Mouse (Mus musculus): Measurements from ENCODE around the gene Psph.
"Not testable (repeated sequence)": the region's sequence is repeated elsewhere in the genome, so short reads cannot be mapped to it uniquely, and the experiment has no call there.

Psph gene

DNA sequence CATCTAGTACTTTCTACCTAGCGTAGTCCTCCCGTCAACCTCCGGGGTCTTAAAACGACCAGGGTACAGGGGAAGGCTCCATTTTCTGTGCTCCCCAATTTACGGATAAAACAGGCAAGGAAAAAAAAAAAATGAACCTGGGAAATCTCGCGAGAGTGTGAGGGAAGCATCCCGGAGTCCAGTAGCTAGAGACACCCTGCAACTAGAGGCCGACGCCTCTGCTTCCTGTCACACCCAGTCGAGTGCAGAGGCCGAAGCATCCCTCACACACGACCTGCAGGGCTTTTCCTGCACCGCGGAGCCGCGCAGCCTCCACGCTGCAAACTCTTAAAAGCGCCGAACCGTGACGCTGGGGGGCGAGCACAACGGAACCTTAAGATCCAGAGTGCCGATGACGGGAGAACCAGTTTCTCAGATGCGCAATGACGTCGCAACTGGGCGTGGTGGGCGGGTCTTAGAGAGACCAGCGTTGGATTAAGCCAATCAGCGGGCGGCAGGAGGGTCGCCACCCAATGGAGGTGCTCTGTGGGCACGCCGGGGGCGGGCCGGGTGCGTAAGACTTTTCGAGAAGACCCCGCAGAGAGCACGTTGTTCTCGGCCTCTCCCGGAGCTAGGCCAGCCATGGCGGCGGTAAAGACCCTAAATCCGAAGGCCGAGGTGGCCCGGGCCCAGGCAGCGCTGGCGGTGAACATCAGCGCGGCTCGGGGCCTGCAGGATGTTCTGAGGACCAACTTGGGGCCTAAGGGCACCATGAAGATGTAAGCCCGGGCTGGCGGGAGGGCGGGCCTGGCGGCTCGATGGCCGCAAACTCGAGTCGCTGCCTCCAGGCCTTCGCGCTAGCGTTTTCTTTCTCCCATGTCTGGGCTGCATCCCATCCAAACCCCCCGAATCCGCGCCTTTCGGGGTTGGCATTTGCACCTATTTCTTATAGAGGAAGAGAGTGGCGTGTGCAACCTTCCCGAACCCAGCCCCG, at the start of gene Psph:
Gene Psph, minus strand, starts transcription at position 632 of the 973 bp plus-strand sequence.
- DNase-seq (ENCODE audit: low read depth) = peak; percentile 93

- not testable (repeated sequence) for DNase-seq (ENCODE audit: low read depth)
These were observed 3.3 kb upstream of the Psph start for GRCm38 (mm10) chr5:129790591-129790990.

- DNase-seq (ENCODE audit: low read depth) = no peak
These were observed 757 bp upstream of the Psph start for GRCm38 (mm10) chr5:129787818-129788593.

DNA sequence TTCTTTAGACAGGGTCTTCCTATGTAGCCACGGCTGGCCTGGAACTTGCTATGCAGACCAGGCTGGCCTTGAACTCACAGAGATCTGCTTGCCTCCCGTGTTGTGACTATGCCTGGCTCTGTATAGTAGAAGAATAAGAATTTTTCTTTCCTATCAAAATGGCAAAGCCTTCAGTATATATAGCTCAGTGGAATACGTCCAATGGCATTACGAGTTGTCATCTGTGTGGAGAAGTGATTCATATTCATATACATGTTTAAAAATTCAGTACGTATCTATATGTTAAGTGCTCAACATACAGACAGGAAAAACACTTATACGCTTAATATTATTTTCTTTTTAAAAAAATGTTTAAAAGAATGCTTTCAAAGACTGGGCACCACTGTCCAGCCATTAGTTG, 1.1 kb downstream of the Psph start:
- no peak for DNase-seq (ENCODE audit: low read depth)

- no peak for DNase-seq (ENCODE audit: low read depth)
These were observed 1.9 kb downstream of the Psph start for GRCm38 (mm10) chr5:129785235-129785870.

DNA sequence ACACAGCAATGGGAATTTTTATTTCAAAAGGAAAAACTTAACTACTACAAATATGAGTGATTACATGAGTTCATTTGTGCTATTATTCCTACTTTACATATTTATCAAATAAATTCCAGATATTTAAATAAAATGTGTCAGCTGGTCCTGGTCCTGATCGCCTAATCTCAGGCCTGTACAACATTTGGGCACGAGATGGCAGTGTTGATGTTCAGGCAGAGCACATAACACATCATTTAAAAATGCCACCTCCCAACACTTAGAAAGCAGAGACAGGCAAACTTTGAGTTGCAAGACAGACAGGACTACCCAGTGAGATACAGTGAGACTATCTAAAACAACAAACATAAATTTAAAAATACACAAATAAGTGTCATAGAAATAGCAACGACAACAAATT, 5.0 kb downstream of the Psph start:
- DNase-seq (ENCODE audit: low read depth) = peak; percentile 48

DNA sequence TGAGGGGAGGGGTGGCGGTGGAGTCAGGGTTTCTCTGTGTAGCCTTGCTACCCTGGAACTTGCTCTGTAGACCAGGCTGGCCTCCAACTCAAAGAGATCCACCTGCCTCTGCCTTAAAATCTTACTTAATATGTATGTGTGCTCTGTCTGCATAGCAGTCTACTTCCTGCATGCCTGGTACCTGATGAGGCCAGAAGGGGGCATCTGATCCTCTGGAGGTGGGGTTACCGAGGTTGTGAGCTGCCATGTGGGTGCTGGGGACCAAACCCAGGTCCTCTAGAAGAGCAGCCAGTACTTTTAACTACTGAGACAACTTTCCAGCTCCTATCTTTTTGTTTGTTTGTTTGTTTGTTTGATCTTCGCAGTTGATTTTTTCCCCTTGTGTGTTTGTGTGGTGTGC, 7.1 kb downstream of the Psph start:
- no peak for DNase-seq (ENCODE audit: low read depth)

DNA sequence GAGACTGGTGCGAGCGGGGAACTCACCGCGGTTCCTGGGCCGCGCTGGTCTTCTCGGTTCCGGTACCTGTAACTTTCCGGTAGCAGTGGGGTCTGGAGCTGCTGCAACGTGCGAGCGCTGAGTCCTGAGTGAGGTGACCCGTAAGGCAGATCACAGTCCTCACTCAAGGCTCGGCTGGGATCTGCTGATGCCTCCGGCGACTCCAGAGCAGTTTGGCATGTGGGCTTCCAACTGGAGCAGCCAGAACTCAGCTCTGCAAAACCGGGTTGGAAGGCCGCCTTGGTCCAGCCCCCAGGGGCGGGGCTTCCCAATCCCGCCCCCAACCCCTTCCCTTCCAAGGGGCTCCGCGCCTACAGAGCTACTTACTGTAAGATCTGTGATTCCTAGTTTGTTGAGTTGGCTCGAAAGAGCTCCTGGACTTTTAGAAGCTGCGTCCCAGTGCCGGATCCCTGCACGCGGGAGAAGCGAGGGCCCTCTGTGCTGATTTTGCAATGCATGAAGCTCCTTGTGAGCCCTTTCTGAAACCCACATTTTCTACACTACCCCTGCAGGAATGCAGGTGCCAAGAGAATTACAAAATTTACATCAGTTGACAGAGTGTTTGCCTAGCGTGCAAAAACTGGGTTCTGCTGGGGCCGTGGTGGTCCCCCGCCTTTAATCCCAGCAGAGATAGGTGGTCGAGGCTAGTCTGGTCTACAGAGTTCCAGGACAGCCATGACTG, 8.1 kb downstream of the Psph start:
- peak; percentile 59 for DNase-seq (ENCODE audit: low read depth)

- DNase-seq (ENCODE audit: low read depth) = no peak
These were observed 8.8 kb downstream of the Psph start for GRCm38 (mm10) chr5:129778348-129778995.

DNA sequence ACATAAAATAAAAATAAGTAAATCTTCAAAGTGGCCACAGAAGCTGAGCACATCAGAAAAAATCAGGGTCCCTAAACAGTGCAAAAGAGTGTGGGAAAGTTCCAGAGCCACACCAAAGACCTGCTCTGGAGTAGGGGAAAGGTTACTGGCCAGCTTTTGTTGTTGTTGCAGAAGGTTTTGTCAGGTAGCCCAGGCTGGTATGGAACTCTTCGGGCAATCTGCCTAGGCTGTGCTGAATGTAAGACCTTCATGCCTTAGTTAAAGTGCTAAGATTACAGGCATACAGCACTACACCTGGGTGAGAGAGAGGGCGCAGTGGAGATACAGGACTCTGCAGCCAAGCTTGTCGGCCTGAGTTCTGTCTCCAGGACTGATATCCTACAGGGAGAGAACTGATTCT, 12.6 kb downstream of the Psph start:
- no peak for DNase-seq (ENCODE audit: low read depth)

GRCm38 (mm10) chr5:129773330-129773729, 13.9 kb downstream of the Psph start:
- not testable (repeated sequence) for DNase-seq (ENCODE audit: low read depth)

- DNase-seq (ENCODE audit: low read depth) = no peak
These were observed 14.8 kb downstream of the Psph start for GRCm38 (mm10) chr5:129772433-129772832.

- no peak for DNase-seq (ENCODE audit: low read depth)
These were observed 16.6 kb downstream of the Psph start for GRCm38 (mm10) chr5:129770443-129771355.

DNA sequence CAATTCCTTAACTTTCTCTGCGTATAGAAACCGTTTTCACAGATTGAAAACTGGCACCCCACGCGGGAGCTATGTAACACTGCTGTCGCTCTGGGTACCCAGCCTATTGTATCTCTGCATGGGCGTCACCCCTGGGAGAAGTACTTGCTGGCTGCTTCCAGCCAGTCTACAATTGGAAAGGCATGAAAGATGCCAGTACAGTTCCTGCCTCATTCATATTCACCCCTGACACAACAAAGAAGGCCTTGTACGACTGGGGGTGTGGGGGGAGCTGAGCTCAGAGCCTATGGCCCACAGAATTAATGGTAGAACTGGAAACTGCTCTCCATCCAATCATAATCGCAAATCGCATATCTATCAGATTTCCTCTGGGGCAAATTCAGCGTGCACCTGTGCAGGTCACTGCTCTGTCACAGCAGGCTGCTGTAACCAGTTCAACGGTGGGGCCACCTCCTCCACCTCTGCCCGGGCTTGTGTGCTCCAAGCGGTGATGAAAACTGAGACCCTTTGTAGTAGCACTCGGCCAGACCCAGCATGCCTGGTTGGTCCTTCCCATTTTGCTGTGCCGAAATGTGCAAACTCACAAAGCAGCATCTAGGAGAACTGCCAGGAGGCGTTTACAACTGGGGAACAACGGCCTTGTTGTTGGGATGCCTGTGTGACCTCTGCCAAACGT, 25.2 kb downstream of the Psph start:
- peak; percentile 42 for DNase-seq (ENCODE audit: low read depth)

- DNase-seq (ENCODE audit: low read depth) = no peak
These were observed 27.2 kb downstream of the Psph start for GRCm38 (mm10) chr5:129759929-129760480.

DNA sequence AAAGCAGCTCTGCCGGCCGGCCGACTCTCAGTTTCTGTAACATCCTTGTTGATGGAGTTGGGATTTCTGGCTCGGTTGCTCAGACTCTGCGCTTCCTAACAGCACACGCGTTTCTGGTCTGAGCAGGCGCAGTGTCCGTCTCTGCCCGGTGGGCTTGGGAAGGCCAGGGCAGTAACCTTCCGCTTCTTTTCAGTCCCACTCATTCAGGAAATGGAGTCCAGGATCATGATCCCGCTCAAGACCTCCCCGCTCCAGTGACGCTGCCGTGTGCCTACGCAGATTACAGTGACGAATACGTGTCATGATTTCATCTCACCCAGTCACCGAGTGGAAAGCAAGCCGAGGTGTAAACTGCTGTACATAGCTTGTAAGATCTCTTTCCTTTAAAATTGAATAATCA, 30.4 kb downstream of the Psph start:
- DNase-seq (ENCODE audit: low read depth) = no peak

DNA sequence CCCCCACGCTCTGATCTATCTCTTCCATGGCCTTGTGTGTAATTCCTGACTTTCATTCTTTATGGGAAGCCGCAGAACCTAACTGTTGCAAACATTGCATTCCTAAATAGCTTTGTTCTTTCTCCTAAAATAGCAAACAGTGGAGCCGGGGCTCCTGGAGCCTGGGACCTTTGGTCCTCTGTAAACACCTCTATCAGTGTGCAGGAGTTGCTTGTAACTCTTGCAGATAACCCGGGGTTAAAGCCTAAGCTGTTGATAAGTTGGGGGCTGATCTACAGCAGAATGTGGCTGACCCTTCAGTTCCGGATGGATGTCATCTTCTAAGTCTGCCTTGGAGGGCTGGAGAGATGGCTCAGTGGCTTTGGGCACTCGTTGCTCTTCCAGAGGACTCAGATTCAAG, 43.2 kb downstream of the Psph start:
- DNase-seq (ENCODE audit: low read depth) = no peak

DNA sequence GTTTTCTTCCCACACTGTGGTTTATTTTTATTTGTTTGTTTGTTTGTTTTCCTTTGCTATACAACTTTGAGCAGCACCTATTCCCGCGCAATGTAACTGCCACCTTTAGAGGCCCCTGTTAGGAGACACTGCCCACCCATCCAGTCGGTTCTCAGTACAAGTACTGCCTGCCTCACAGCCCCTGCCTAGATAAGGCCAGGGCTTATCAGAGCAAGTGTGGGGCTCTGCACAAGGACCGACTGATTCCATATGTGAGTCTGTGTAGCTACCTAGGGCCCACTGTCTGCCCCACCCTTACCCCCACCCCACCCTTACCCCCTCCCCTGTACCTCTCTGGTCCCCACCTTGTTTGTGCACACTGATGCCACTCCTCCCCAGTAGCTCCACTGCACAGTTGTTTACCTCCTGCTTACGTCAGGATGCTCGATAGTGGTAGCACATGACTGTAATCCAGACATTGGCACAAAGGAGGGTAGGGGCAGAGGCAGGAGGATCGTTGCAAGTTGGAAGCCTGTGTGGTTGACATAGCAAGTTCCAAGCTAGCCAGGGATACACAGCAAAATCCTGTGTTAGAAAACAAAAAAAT, 44.3 kb downstream of the Psph start:
- no peak for DNase-seq (ENCODE audit: low read depth)

- DNase-seq (ENCODE audit: low read depth) = peak; percentile 14
These were observed 46.3 kb downstream of the Psph start for GRCm38 (mm10) chr5:129740976-129741375.
